Mouse (Mus musculus): ENCODE data around the gene Kcnc3. TPM values are rescaled to one million over a fixed set of nuclear protein-coding genes. Genes with fewer than 3 reads are reported as not detected.

Kcnc3 gene
- polyA plus RNA-seq, 2 experiments = 0.23 to 2.7 TPM

DNA sequence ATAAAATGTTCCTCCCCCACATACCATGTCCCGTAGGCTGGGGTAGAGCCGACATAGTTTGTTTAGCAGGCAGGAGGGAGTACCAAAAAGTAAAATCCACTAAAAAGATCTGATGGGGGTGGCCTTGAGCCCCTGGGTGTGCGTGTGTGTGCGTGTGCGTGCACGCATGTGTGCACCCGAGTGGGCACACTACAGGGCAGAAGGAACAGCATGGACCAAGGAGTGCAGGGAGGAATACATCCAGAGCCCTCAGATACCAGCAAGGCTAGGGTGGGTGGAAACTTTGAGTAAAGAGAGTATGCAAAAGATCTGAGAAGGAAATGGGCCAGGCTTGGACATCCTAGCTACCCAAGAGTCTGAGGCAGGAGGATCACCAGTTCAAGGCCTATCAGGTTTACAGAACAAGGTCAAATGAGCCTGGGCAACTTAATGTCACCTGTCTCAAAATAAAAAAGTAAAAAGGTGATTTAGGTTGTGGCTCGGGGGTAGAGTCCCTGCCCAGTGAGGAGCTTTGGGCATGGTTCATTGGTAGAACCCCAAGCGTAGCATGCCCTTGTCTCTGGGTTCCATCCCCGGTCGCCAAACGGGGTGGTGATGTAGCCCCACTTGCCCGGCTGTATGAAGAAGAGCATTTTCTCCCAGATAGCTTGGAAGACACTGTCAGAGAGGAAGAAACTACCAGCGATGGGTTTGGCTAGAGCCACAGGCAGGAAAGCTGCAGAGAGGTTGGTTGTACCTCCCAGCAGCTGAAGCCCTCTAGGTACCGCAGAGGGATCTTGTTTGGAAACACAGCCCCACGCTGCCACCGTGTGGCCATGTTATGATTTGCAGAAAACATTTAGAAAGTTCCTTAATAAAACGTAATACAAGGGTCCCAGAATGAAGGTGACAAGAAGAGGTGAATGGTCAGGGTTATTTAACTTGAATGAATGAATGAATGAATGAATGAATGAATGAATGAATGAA is 29.7 kb upstream of the Kcnc3 start:
- Histone ChIP-seq H3K9ac (ENCODE audit: low read depth, low read length, severe bottlenecking) (no peak overlapping the region), H3K4me2 (replicated peaks; ENCODE audit: low read depth, low read length, severe bottlenecking) (no peak overlapping the region), H3K27me3 (ENCODE audit: control insufficient read depth, insufficient read depth, low read length) (no peaks in the 10 kb centered on the region), H3K36me3 (ENCODE audit: control insufficient read depth, insufficient read depth, low read length) (no peaks in the 10 kb centered on the region), H3K9me3 (ENCODE audit: control insufficient read depth, low read length) (no peaks in the 10 kb centered on the region), H3K27ac (replicated peaks; ENCODE audit: low read depth, low read length) (no peak overlapping the region), H3K4me3 (replicated peaks; ENCODE audit: low read length) (no peak overlapping the region), H3K4me1 (ENCODE audit: control insufficient read depth, insufficient read depth, low read length) (no peaks in the 10 kb centered on the region)
- DNase-seq (ENCODE audit: low spot score) (peak; percentile 88), ATAC-seq (ENCODE audit: low FRiP score, low read depth) (peak; percentile 62; the same call in 1 of the 2 replicates)
- TF ChIP-seq POLR2A (IDR thresholded peaks at IDR 0.05; ENCODE audit: borderline replicate concordance, extremely low read depth, insufficient read depth, insufficient read length) = no peak
- 53% methylated on average over 18 of the region's 18 CpGs for WGBS

DNA sequence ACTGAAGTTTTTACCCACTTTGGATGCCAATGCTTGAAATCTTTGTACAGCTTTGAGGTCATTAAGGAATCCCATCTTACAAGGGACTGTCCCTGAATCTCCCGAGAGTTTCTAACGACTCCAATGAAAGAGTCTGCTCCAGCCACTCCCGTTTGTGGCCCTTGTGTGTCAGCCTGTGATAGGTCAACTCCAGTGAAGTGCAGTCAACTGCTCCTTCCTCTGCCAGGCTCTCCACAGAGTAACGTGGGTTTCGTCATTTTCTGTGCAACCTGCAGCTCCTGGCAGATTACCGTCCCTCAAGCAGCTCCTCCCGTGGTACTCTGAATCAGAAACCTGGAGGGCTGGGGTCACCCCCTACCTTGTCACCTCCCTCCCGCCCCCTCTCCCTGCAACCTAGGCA is 27.2 kb upstream of the Kcnc3 start:
- Histone ChIP-seq H3K4me3 (replicated peaks; ENCODE audit: low read length) (no peak overlapping the region), H3K36me3 (ENCODE audit: control insufficient read depth, insufficient read depth, low read length) (no peaks in the 10 kb centered on the region), H3K4me1 (ENCODE audit: control insufficient read depth, insufficient read depth, low read length) (no peaks in the 10 kb centered on the region), H3K27ac (replicated peaks; ENCODE audit: low read depth, low read length) (no peak overlapping the region), H3K27me3 (ENCODE audit: control insufficient read depth, insufficient read depth, low read length) (no peaks in the 10 kb centered on the region), H3K4me2 (replicated peaks; ENCODE audit: low read depth, low read length, severe bottlenecking) (no peak overlapping the region), H3K9ac (ENCODE audit: low read depth, low read length, severe bottlenecking) (no peak overlapping the region), H3K9me3 (ENCODE audit: control insufficient read depth, low read length) (no peaks in the 10 kb centered on the region)
- no peak for TF ChIP-seq POLR2A (IDR thresholded peaks at IDR 0.05; ENCODE audit: borderline replicate concordance, extremely low read depth, insufficient read depth, insufficient read length)
- WGBS = 36% methylated on average over 8 of the region's 8 CpGs
- ATAC-seq (ENCODE audit: low FRiP score, low read depth) (no peak), DNase-seq (ENCODE audit: low spot score) (no peak)

DNA sequence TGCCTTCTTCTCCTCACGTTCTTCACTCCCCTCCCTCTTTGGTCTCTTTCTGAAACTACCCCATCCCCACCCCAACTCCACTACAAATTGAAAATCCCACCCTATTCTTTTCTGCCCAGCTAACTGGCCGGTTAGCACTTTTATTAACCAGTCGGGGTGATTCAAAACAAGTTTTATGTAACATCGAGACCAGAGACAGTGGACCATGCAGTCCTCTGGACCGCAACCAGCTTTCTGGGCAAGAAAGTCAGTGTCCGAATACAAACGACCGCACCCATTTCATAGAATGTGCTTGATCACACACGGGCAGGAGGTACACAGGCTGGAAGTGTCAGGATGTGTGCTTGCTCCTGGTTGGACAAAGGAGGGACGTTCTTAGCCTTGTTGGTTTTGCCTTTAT is 26.0 kb upstream of the Kcnc3 start:
- Histone ChIP-seq H3K4me2 (replicated peaks; ENCODE audit: low read depth, low read length, severe bottlenecking) (no peak overlapping the region), H3K9me3 (ENCODE audit: control insufficient read depth, low read length) (no peaks in the 10 kb centered on the region), H3K9ac (ENCODE audit: low read depth, low read length, severe bottlenecking) (no peak overlapping the region), H3K36me3 (ENCODE audit: control insufficient read depth, insufficient read depth, low read length) (no peaks in the 10 kb centered on the region), H3K4me1 (ENCODE audit: control insufficient read depth, insufficient read depth, low read length) (no peaks in the 10 kb centered on the region), H3K4me3 (replicated peaks; ENCODE audit: low read length) (no peak overlapping the region), H3K27ac (replicated peaks; ENCODE audit: low read depth, low read length) (no peak overlapping the region), H3K27me3 (ENCODE audit: control insufficient read depth, insufficient read depth, low read length) (no peaks in the 10 kb centered on the region)
- 86% methylated on average over 10 of the region's 10 CpGs for WGBS
- ATAC-seq (ENCODE audit: low FRiP score, low read depth) (no peak), DNase-seq (ENCODE audit: low spot score) (no peak)
- TF ChIP-seq POLR2A (IDR thresholded peaks at IDR 0.05; ENCODE audit: borderline replicate concordance, extremely low read depth, insufficient read depth, insufficient read length) = no peak

DNA sequence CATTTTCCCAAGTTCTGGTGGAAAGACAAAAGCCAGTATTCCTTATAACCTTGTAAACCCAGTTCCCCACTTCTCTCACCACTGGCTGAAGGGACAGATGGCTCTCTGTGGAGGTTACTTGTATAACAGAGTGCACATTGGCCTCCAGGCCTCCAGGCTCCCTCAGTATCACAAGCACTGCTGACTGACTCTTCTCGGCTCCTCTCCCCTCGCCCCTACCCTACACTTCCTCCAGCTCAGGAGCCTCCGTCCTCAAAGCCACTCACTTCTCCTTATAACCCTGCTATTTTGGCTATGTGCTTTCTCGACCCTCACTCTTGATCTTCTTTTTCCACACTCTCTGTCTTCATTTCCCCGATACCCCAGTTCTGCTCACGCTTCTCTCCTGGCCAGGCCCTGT is 25.1 kb upstream of the Kcnc3 start:
- ATAC-seq (ENCODE audit: low FRiP score, low read depth) = no peak
- DNase-seq (ENCODE audit: low spot score) = no peak
- H3K36me3 ChIP-seq (ENCODE audit: control insufficient read depth, insufficient read depth, low read length) = no peaks in the 10 kb centered on the region
- no peaks in the 10 kb centered on the region for H3K9me3 ChIP-seq (ENCODE audit: control insufficient read depth, low read length)
- no peaks in the 10 kb centered on the region for H3K4me1 ChIP-seq (ENCODE audit: control insufficient read depth, insufficient read depth, low read length)
- H3K4me3 ChIP-seq (replicated peaks; ENCODE audit: low read length) = no peak overlapping the region
- H3K9ac ChIP-seq (ENCODE audit: low read depth, low read length, severe bottlenecking) = no peak overlapping the region
- H3K4me2 ChIP-seq (replicated peaks; ENCODE audit: low read depth, low read length, severe bottlenecking) = no peak overlapping the region
- no peak for TF ChIP-seq POLR2A (IDR thresholded peaks at IDR 0.05; ENCODE audit: borderline replicate concordance, extremely low read depth, insufficient read depth, insufficient read length)
- H3K27me3 ChIP-seq (ENCODE audit: control insufficient read depth, insufficient read depth, low read length) = no peaks in the 10 kb centered on the region
- H3K27ac ChIP-seq (replicated peaks; ENCODE audit: low read depth, low read length) = no peak overlapping the region
- 74% methylated on average over 6 of the region's 6 CpGs for WGBS

DNA sequence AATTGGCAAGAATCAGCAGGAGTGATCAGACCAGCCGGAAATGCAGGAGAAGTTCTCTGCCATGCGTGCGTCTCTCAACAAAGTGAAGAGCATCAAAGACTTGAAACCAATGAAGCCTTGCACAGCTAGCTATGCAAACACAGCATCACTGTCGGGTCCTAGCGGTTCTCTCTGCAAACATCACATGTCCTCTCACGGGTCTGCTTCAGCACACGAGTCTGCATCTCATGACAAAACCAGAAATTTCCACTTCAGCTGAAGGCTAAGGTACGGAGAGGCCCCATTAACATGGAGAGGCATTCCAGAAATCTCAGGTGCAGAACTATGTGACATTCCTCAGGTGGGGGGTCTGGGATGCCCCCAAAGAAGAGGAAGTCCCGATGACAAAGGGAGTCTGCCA is 21.7 kb upstream of the Kcnc3 start:
- H3K27me3 ChIP-seq (ENCODE audit: control insufficient read depth, insufficient read depth, low read length) = no peaks in the 10 kb centered on the region
- no peaks in the 10 kb centered on the region for H3K9me3 ChIP-seq (ENCODE audit: control insufficient read depth, low read length)
- H3K27ac ChIP-seq (replicated peaks; ENCODE audit: low read depth, low read length) = no peak overlapping the region
- no peak overlapping the region for H3K9ac ChIP-seq (ENCODE audit: low read depth, low read length, severe bottlenecking)
- DNase-seq (ENCODE audit: low spot score) (no peak), ATAC-seq (ENCODE audit: low FRiP score, low read depth) (no peak)
- WGBS = 66% methylated on average over 9 of the region's 9 CpGs
- no peaks in the 10 kb centered on the region for H3K4me1 ChIP-seq (ENCODE audit: control insufficient read depth, insufficient read depth, low read length)
- TF ChIP-seq POLR2A (IDR thresholded peaks at IDR 0.05; ENCODE audit: borderline replicate concordance, extremely low read depth, insufficient read depth, insufficient read length) = no peak
- H3K36me3 ChIP-seq (ENCODE audit: control insufficient read depth, insufficient read depth, low read length) = no peaks in the 10 kb centered on the region
- H3K4me3 ChIP-seq (replicated peaks; ENCODE audit: low read length) = no peak overlapping the region
- H3K4me2 ChIP-seq (replicated peaks; ENCODE audit: low read depth, low read length, severe bottlenecking) = no peak overlapping the region
